Mouse (Mus musculus): ENCODE data around the gene Mus81.

DNA sequence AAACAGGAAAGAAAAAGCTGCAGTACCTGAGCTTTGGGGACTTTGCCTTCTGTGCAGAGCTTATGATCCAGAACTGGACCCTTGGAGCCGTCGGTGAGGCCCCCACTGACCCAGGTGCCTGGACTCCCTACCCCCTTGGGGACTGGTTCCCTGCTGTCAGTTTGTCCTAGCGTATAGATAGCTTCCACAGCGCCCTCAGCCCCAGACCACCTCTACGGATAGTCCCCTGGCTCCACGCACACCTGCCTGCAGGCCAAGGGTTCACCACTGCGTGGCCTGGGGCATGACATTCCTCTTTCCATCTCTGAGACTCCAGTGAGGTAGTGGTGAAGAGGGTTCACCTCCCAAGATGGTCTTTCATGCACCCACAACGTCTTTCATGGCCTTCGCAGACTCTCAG lies 25.0 kb downstream of the Mus81 start:
- TF ChIP-seq CTCF (IDR thresholded peaks at IDR 0.05; ENCODE audit: low read depth, low read length) (no peak), GATA1 (IDR thresholded peaks at IDR 0.05; ENCODE audit: borderline replicate concordance, low read length) (no peak), POLR2AphosphoS5 (IDR thresholded peaks at IDR 0.05; ENCODE audit: insufficient replicate concordance, low read depth, low read length) (no peak)

Measured in G1E (cell line).